Mouse (Mus musculus) ES-Bruce4 (cell line): Measurements from ENCODE around the gene Mafg.

Experiments
- CTCF ChIP-seq: IDR thresholded peaks from one replicate; pipeline ENCODE4 v1.8.1; 2011; ENCODE audit warnings: low read depth, low read length
- EP300 ChIP-seq: IDR thresholded peaks from 2 replicates; pipeline ENCODE4 v1.6.1; 2011; ENCODE audit warnings: low read depth, low read length; ENCODE audit not compliant: insufficient read depth
- POLR2A ChIP-seq: IDR thresholded peaks from one replicate; pipeline ENCODE4 v1.8.1; 2011; ENCODE audit warnings: low read length; ENCODE audit not compliant: insufficient read depth

- TF ChIP-seq POLR2A = no peak
- no peak for TF ChIP-seq CTCF
- TF ChIP-seq EP300 = no peak
Measured at GRCm38 (mm10) chr11:120580190-120580589, 53.2 kb downstream of the Mafg start.
